Mouse (Mus musculus) neutrophil, adult 5-6 weeks (primary cell): Measurements from ENCODE around the gene Rcc1l. TPM values are rescaled to one million over a fixed set of nuclear protein-coding genes. Genes with fewer than 3 reads are reported as not detected.
A peak's percentile ranks its signal among the peaks of the same experiment; 100 is the strongest.

Experiments used
- ATAC-seq: fragments of 151-379, 151-347 bp; 2 replicates; pipeline ENCODE4 v1.8.0; 2017; ENCODE audit warnings: mild to moderate bottlenecking, moderate TSS enrichment; ENCODE audit not compliant: insufficient number of reproducible peaks, poor library complexity, low FRiP score, severe bottlenecking; ENCODE audit errors: extremely low read depth
- total RNA-seq: library from RNA; stranded (forward); fragments of 200-1000 nt; gene quantifications from 2 replicates; pipeline ENCODE4 v1.2.3, GENCODE M21; 2017

Rcc1l gene
- 4.2 and 7.8 TPM in 2 replicates for total RNA-seq

- ATAC-seq: peak; percentile 94
These were observed at the start of gene Rcc1l for GRCm38 (mm10) chr5:134176169-134176881. Rcc1l (minus strand) TSS chr5:134176774.

- no peak for ATAC-seq
These were observed 48.7 kb upstream of the Rcc1l start for GRCm38 (mm10) chr5:134225110-134225901.

- no peak for ATAC-seq
These were observed 45.2 kb upstream of the Rcc1l start for GRCm38 (mm10) chr5:134221708-134222150.

GRCm38 (mm10) chr5:134221278-134221677 lies 44.7 kb upstream of the Rcc1l start:
- no peak for ATAC-seq

GRCm38 (mm10) chr5:134217900-134218299 lies 41.3 kb upstream of the Rcc1l start:
- no peak for ATAC-seq

GRCm38 (mm10) chr5:134214021-134214806 lies 37.6 kb upstream of the Rcc1l start:
- peak; percentile 69 for ATAC-seq

GRCm38 (mm10) chr5:134209931-134210554 lies 33.5 kb upstream of the Rcc1l start:
- no peak for ATAC-seq

- ATAC-seq: no peak
These were observed 30.1 kb upstream of the Rcc1l start for GRCm38 (mm10) chr5:134206721-134207120.

- ATAC-seq: no peak
These were observed 17.1 kb upstream of the Rcc1l start for GRCm38 (mm10) chr5:134193664-134194063.

- no peak for ATAC-seq
These were observed 12.0 kb upstream of the Rcc1l start for GRCm38 (mm10) chr5:134188571-134188970.

- peak; percentile 60 for ATAC-seq
These were observed 10.6 kb upstream of the Rcc1l start for GRCm38 (mm10) chr5:134186961-134187731.

- no peak for ATAC-seq
These were observed 9.5 kb upstream of the Rcc1l start for GRCm38 (mm10) chr5:134186059-134186458.

- ATAC-seq: peak; percentile 93
These were observed 7.6 kb upstream of the Rcc1l start, which contains the start of gene Gtf2ird2 for GRCm38 (mm10) chr5:134183880-134184808. Gtf2ird2 (plus strand) TSS chr5:134184019.

- ATAC-seq: no peak
These were observed 6.6 kb upstream of the Rcc1l start for GRCm38 (mm10) chr5:134183162-134183561.

GRCm38 (mm10) chr5:134182735-134183134 lies 6.2 kb upstream of the Rcc1l start:
- ATAC-seq: no peak

- ATAC-seq: no peak
These were observed 5.6 kb upstream of the Rcc1l start for GRCm38 (mm10) chr5:134182172-134182571.

GRCm38 (mm10) chr5:134179871-134180270 lies 3.3 kb upstream of the Rcc1l start:
- ATAC-seq: peak; percentile 40; the same call in 1 of the 2 replicates
